Mouse (Mus musculus) CD4-positive helper T cell, adult 2 months (primary cell): ENCODE data around the gene Fntb.

Source experiments
- DNase-seq: peaks from one replicate; pipeline ENCODE4 v3.0.0-alpha.2; 2012; ENCODE audit warnings: low read depth, missing footprints, low spot score

Fntb gene

GRCm38 (mm10) chr12:76920398-76920797 lies 155.0 kb downstream of the Fntb start:
- no peak for DNase-seq

- no peak for DNase-seq
Measured at GRCm38 (mm10) chr12:76920990-76921389, 155.6 kb downstream of the Fntb start.

- DNase-seq = peak; percentile 66
Measured at GRCm38 (mm10) chr12:76923118-76923517, 157.7 kb downstream of the Fntb start.

GRCm38 (mm10) chr12:76924904-76925604 lies 159.7 kb downstream of the Fntb start:
- DNase-seq = no peak

- DNase-seq = no peak
Measured at GRCm38 (mm10) chr12:76926338-76926945, 161.1 kb downstream of the Fntb start.

- no peak for DNase-seq
Measured at GRCm38 (mm10) chr12:76927012-76927411, 161.6 kb downstream of the Fntb start.

GRCm38 (mm10) chr12:76927539-76927938 lies 162.2 kb downstream of the Fntb start:
- DNase-seq = no peak

GRCm38 (mm10) chr12:76930177-76930576 lies 164.8 kb downstream of the Fntb start:
- DNase-seq = no peak

- no peak for DNase-seq
Measured at GRCm38 (mm10) chr12:76931739-76932687, 166.6 kb downstream of the Fntb start.

GRCm38 (mm10) chr12:76932688-76933060 lies 167.3 kb downstream of the Fntb start:
- peak; percentile 51 for DNase-seq

- no peak for DNase-seq
Measured at GRCm38 (mm10) chr12:76934438-76934837, 169.0 kb downstream of the Fntb start.

GRCm38 (mm10) chr12:76936211-76936610 lies 170.8 kb downstream of the Fntb start:
- no peak for DNase-seq

GRCm38 (mm10) chr12:76938013-76938412 lies 172.6 kb downstream of the Fntb start:
- DNase-seq = no peak

- no peak for DNase-seq
Measured at GRCm38 (mm10) chr12:76941524-76941923, 176.1 kb downstream of the Fntb start.

- DNase-seq = no peak
Measured at GRCm38 (mm10) chr12:76942476-76942875, 177.1 kb downstream of the Fntb start.

- DNase-seq = no peak
Measured at GRCm38 (mm10) chr12:76943046-76943445, 177.7 kb downstream of the Fntb start.

- DNase-seq = peak; percentile 28
Measured at GRCm38 (mm10) chr12:76943466-76943865, 178.1 kb downstream of the Fntb start.

GRCm38 (mm10) chr12:76947487-76947886 lies 182.1 kb downstream of the Fntb start:
- DNase-seq = no peak

- no peak for DNase-seq
Measured at GRCm38 (mm10) chr12:76948185-76948584, 182.8 kb downstream of the Fntb start.

- DNase-seq = no peak
Measured at GRCm38 (mm10) chr12:76948781-76949180, 183.4 kb downstream of the Fntb start.

- DNase-seq = peak; percentile 39
Measured at GRCm38 (mm10) chr12:76950330-76950729, 184.9 kb downstream of the Fntb start.

GRCm38 (mm10) chr12:76953750-76954363 lies 188.5 kb downstream of the Fntb start:
- DNase-seq = no peak
